Mouse (Mus musculus): Measurements from ENCODE around the gene Klf2.

GRCm38 (mm10) chr8:72308276-72308675, 10.6 kb upstream of the Klf2 start:
- TF ChIP-seq GATA1 (IDR thresholded peaks at IDR 0.05; ENCODE audit: low read length) (no peak), TAL1 (IDR thresholded peaks at IDR 0.05; ENCODE audit: low read length) (no peak)

All from erythroblast, embryonic 14.5 days (primary cell).